Comparison of ENCODE assay signal across 16 mouse cellular contexts in genomic region chr4:134485151-134485900, GRCm38 (mm10). TPM values are rescaled to one million over a fixed set of nuclear protein-coding genes. Genes with fewer than 3 reads are reported as not detected.
DNase-seq lines count a peak whose midpoint lies in the region; ATAC-seq and TF ChIP-seq lines count a peak whose summit lies in the region.
"Had no signal": no experiment of that assay in that cellular context is flagged by ENCODE, and none has a peak within 500 bp of the region (broad histone marks: within the 10 kb centered on the region; RNA-seq: fewer than 3 reads in every experiment).

No protein-coding gene starts in this region.

- no peak for DNase-seq in forebrain, postnatal 0 days
- peak; percentile 92 for DNase-seq in kidney, adult 9 months
- DNase-seq in kidney, postnatal 10 days: no peak
- no peak for DNase-seq in gastrocnemius, postnatal 36 days
- no peak for DNase-seq in left cerebral cortex, postnatal 14 days (ENCODE audit: low spot score in 2 of 2)
- DNase-seq: right cerebral cortex, postnatal 14 days had no signal

- peak; percentile 22; the same call in 1 of the 2 replicates for TF ChIP-seq CTCF in forebrain, postnatal 0 days (IDR thresholded peaks at IDR 0.05; ENCODE audit: low read depth)
- TF ChIP-seq CTCF in E14TG2a.4 (conservative IDR thresholded peaks at IDR 0.05; ENCODE audit: low read length): 0 out of 2 replicates have a peak, but pooled peaks have one; percentile 8
- TF ChIP-seq CTCF in cortical plate, adult 2 months (IDR thresholded peaks at IDR 0.05; ENCODE audit: extremely low read depth, insufficient read depth, low read length): 0 out of 2 replicates have a peak, but pooled peaks have one; percentile 17

- TF ChIP-seq POLR2A in cortical plate, adult 2 months (IDR thresholded peaks at IDR 0.05; ENCODE audit: extremely low read depth, insufficient read depth, low read length): no peak

- H3K4me2 ChIP-seq in forebrain, postnatal 0 days (ENCODE audit: low read depth): no peak overlapping the region
- H3K4me2 ChIP-seq in forebrain, embryonic 16.5 days (ENCODE audit: low read length): no peak overlapping the region
- H3K4me2 ChIP-seq: forebrain, embryonic 12.5 days; heart, embryonic 12.5 days; hindbrain, embryonic 15.5 days; liver, embryonic 15.5 days; neural tube, embryonic 13.5 days; stomach, embryonic 15.5 days had no signal

- H3K27ac ChIP-seq in forebrain, postnatal 0 days (ENCODE audit: low read depth, low read length): no peak overlapping the region
- no peak overlapping the region for H3K27ac ChIP-seq in forebrain, embryonic 16.5 days (ENCODE audit: low read length)
- H3K27ac ChIP-seq in cortical plate, adult 2 months (ENCODE audit: insufficient read depth, low read length): no peak overlapping the region
- H3K27ac ChIP-seq: forebrain, embryonic 12.5 days; hindbrain, embryonic 15.5 days; liver, embryonic 15.5 days; midbrain, embryonic 10.5 days; neural tube, embryonic 13.5 days; stomach, embryonic 15.5 days had no signal

- ATAC-seq in forebrain, postnatal 0 days: no peak
- no peak for ATAC-seq in forebrain, embryonic 16.5 days

- intact Hi-C loops in gastrocnemius, postnatal 36 days (cut with DNase I): no loop called here
- intact Hi-C loops in left cerebral cortex, postnatal 14 days (cut with DNase I): no loop called here

- H3K4me3 ChIP-seq in forebrain, postnatal 0 days (ENCODE audit: low read depth, low read length): no peak overlapping the region
- no peak overlapping the region for H3K4me3 ChIP-seq in forebrain, embryonic 16.5 days (replicated peaks; ENCODE audit: low read length)
- no peak overlapping the region for H3K4me3 ChIP-seq in E14TG2a.4 (replicated peaks; ENCODE audit: low read length)
- no peak overlapping the region for H3K4me3 ChIP-seq in cortical plate, adult 2 months (ENCODE audit: insufficient read depth, low read length)
- H3K4me3 ChIP-seq: forebrain, embryonic 12.5 days; heart, embryonic 12.5 days; hindbrain, embryonic 15.5 days; liver, embryonic 15.5 days; midbrain, embryonic 10.5 days; neural tube, embryonic 13.5 days; stomach, embryonic 15.5 days had no signal

- H3K4me1 ChIP-seq in forebrain, postnatal 0 days (ENCODE audit: insufficient read depth): no peaks in the 10 kb centered on the region
- no peaks in the 10 kb centered on the region for H3K4me1 ChIP-seq in forebrain, embryonic 16.5 days (replicated peaks; ENCODE audit: control insufficient read depth, insufficient read depth, low read length)
- peaks cover 51% of the 10 kb centered on the region for H3K4me1 ChIP-seq in E14TG2a.4 (replicated peaks; ENCODE audit: low read depth, low read length)
- H3K4me1 ChIP-seq in cortical plate, adult 2 months (ENCODE audit: control insufficient read depth, insufficient read depth, low read length): peaks cover 6% of the 10 kb centered on the region; the same call in 1 of the 2 replicates
- H3K4me1 ChIP-seq: forebrain, embryonic 12.5 days; heart, embryonic 12.5 days; neural tube, embryonic 13.5 days had no signal

- no peaks in the 10 kb centered on the region for H3K36me3 ChIP-seq in forebrain, postnatal 0 days (ENCODE audit: insufficient read depth)
- H3K36me3 ChIP-seq in forebrain, embryonic 16.5 days (ENCODE audit: control insufficient read depth, insufficient read depth): no peaks in the 10 kb centered on the region
- H3K36me3 ChIP-seq in E14TG2a.4 (ENCODE audit: insufficient read depth, low read length): no peaks in the 10 kb centered on the region
- H3K36me3 ChIP-seq: forebrain, embryonic 12.5 days; heart, embryonic 12.5 days; hindbrain, embryonic 15.5 days; liver, embryonic 15.5 days; midbrain, embryonic 10.5 days; neural tube, embryonic 13.5 days; stomach, embryonic 15.5 days had no signal

- no peaks in the 10 kb centered on the region for H3K27me3 ChIP-seq in forebrain, postnatal 0 days (ENCODE audit: insufficient read depth, low read length)
- H3K27me3 ChIP-seq in forebrain, embryonic 16.5 days (replicated peaks; ENCODE audit: control insufficient read depth, insufficient read depth, low read length): 0 out of 2 replicates have a peak, but pooled peaks cover 2% of the 10 kb centered on the region
- H3K27me3 ChIP-seq in E14TG2a.4 (ENCODE audit: insufficient read depth, low read length): peaks cover 4% of the 10 kb centered on the region; the same call in 1 of the 2 replicates
- H3K27me3 ChIP-seq: hindbrain, embryonic 15.5 days; stomach, embryonic 15.5 days had no signal

- no peaks in the 10 kb centered on the region for H3K9me3 ChIP-seq in forebrain, postnatal 0 days (ENCODE audit: low read length)
- no peaks in the 10 kb centered on the region for H3K9me3 ChIP-seq in forebrain, embryonic 16.5 days (ENCODE audit: control insufficient read depth, low read length)
- peaks cover 4% of the 10 kb centered on the region; the same call in 1 of the 2 replicates for H3K9me3 ChIP-seq in E14TG2a.4 (ENCODE audit: low read length)
- H3K9me3 ChIP-seq: forebrain, embryonic 12.5 days; heart, embryonic 12.5 days; hindbrain, embryonic 15.5 days; liver, embryonic 15.5 days; midbrain, embryonic 10.5 days; neural tube, embryonic 13.5 days; stomach, embryonic 15.5 days had no signal

- WGBS in forebrain, postnatal 0 days: 91% methylated on average over 5 of the region's 5 CpGs
- 87% methylated on average over 5 of the region's 5 CpGs for WGBS in forebrain, embryonic 16.5 days

- no peak overlapping the region for H3K9ac ChIP-seq in forebrain, postnatal 0 days
- no peak overlapping the region for H3K9ac ChIP-seq in forebrain, embryonic 16.5 days (replicated peaks; ENCODE audit: low read depth, low read length)
- H3K9ac ChIP-seq: forebrain, embryonic 12.5 days; heart, embryonic 12.5 days; hindbrain, embryonic 15.5 days; liver, embryonic 15.5 days; neural tube, embryonic 13.5 days; stomach, embryonic 15.5 days had no signal

RNA-seq across cellular contexts. Expression of gene Paqr7, which starts 11.2 kb away (rescaled TPM):
- 33.9 and 36.6 TPM in 2 replicates for total RNA-seq in forebrain, postnatal 0 days (2014; rRNA removed)
- polyA plus RNA-seq in forebrain, postnatal 0 days (2015; fragmentation: Nextera tagmentation; extraction: Ambion mirVana): 21.3 and 28.1 TPM in 2 replicates
- 14.4 and 14.7 TPM in 2 replicates for polyA plus RNA-seq in forebrain, embryonic 16.5 days (2015; fragmentation: Nextera tagmentation; extraction: Ambion mirVana)
- 78.7 and 81.5 TPM in 2 replicates for polyA plus RNA-seq in cortical plate, adult 2 months (2012; rRNA removed)
- 1 to 10 TPM; 2.4 to 3.0 TPM for total RNA-seq in gastrocnemius, postnatal 36 days (2021)
- 10 to 100 TPM; 54.6 to 55.8 TPM for total RNA-seq in left cerebral cortex, postnatal 14 days (2021)

RNA-seq across cellular contexts. Expression of gene Stmn1, which starts 17.2 kb away (rescaled TPM):
- 2,537 and 3,460 TPM in 2 replicates for total RNA-seq in forebrain, postnatal 0 days (2014; rRNA removed)
- 7,274 and 8,446 TPM in 2 replicates for polyA plus RNA-seq in forebrain, postnatal 0 days (2015; fragmentation: Nextera tagmentation; extraction: Ambion mirVana)
- polyA plus RNA-seq in forebrain, embryonic 16.5 days (2015; fragmentation: Nextera tagmentation; extraction: Ambion mirVana): 7,901 and 8,250 TPM in 2 replicates
- 901 and 956 TPM in 2 replicates for polyA plus RNA-seq in cortical plate, adult 2 months (2012; rRNA removed)
- total RNA-seq in gastrocnemius, postnatal 36 days (2021): 1 to 10 TPM; 8.0 TPM
- total RNA-seq in left cerebral cortex, postnatal 14 days (2021): 1,000 to 10,000 TPM; 1,227 to 1,286 TPM

RNA-seq across cellular contexts. Expression of gene Aunip, which starts 25.5 kb away (rescaled TPM):
- total RNA-seq in forebrain, postnatal 0 days (2014; rRNA removed): 1.2 and 1.8 TPM in 2 replicates
- polyA plus RNA-seq in forebrain, postnatal 0 days (2015; fragmentation: Nextera tagmentation; extraction: Ambion mirVana): 1.1 and 1.3 TPM in 2 replicates
- 4.2 and 4.4 TPM in 2 replicates for polyA plus RNA-seq in forebrain, embryonic 16.5 days (2015; fragmentation: Nextera tagmentation; extraction: Ambion mirVana)
- polyA plus RNA-seq in cortical plate, adult 2 months (2012; rRNA removed): 0.23 and 0.31 TPM in 2 replicates
- under 1 TPM in 1 of 2 experiments, not detected in 1; 0.20 TPM for total RNA-seq in gastrocnemius, postnatal 36 days (2021)
- under 1 TPM; 0.53 to 0.55 TPM for total RNA-seq in left cerebral cortex, postnatal 14 days (2021)

RNA-seq across cellular contexts. Expression of gene Mtfr1l, which starts 49.9 kb away (rescaled TPM):
- 116 and 119 TPM in 2 replicates for total RNA-seq in forebrain, postnatal 0 days (2014; rRNA removed)
- polyA plus RNA-seq in forebrain, postnatal 0 days (2015; fragmentation: Nextera tagmentation; extraction: Ambion mirVana): 191 and 194 TPM in 2 replicates
- 166 and 180 TPM in 2 replicates for polyA plus RNA-seq in forebrain, embryonic 16.5 days (2015; fragmentation: Nextera tagmentation; extraction: Ambion mirVana)
- polyA plus RNA-seq in cortical plate, adult 2 months (2012; rRNA removed): 111 and 118 TPM in 2 replicates
- 100 to 1,000 TPM; 124 to 130 TPM for total RNA-seq in gastrocnemius, postnatal 36 days (2021)
- 10 to 100 TPM; 69.4 to 71.9 TPM for total RNA-seq in left cerebral cortex, postnatal 14 days (2021)

Comparison
In these comparisons a context has a peak if more than half of its experiments do, and no peak if none do; other contexts are left out.
1. RNA of gene Stmn1, which starts 17.2 kb away (total RNA-seq): 2,537 to 3,460 TPM in forebrain, postnatal 0 days and 1,227 to 1,286 TPM in left cerebral cortex, postnatal 14 days; 8.0 TPM in gastrocnemius, postnatal 36 days; every median in the first group is over 100 times any median in the second.
2. Peak in every context shown above with its lines, with median percentiles within 50 percentile points of each other: CTCF ChIP-seq.